Mouse (Mus musculus) c-Kit-positive CD71-positive TER-119-positive erythroid progenitor cells, embryonic 14.5 days (primary cell): ENCODE measurements at regions not wholly inside any gene's neighbourhood (a gene's known extent, or its start where the extent isn't known, plus 50 kb on each side); places are given as distances from the start of the nearest gene placed in this dataset.

Experiments
- DNase-seq: peaks from one replicate; pipeline ENCODE4 v3.0.0-alpha.2; 2013; ENCODE audit warnings: low spot score

DNA sequence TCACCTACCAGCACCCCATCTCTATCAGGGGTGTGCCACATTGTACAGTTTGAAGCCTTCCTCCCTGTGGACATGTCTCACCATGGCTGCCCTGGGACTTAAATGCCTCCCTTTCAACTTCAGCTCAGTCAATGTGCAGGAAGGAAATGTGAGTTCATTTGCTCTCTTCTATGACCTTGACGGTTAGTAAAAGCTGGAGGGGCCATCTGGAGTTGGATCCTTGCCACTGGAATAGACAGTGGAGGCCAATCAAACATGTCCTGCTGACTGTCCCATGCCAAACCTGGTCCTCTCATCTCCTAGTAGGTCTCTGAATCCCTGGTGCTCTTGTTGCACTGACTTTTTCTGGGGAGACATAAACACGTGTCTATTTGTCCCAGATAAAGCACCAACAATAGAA lies 220.2 kb downstream of the Abcc12 start:
- DNase-seq: no peak

DNA sequence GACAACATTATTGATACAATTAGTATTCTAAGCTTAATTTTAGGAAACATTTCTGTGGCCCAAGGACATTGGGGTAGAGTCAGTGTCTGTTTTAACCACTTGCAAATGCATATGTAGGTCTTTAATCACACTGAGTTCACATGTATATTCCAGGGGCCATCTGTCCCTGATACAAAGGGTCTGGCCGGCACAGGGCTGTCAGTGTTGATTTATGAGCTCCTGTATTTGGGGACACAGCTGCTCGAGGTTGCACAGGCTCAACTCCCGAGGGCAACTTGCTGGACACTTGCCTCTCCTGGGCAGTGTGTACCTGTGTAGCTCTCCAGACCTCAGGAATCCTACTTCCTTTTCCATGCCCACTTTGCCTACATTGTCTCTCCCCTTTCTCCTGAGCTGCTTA lies 221.0 kb downstream of the Abcc12 start:
- no peak for DNase-seq

DNA sequence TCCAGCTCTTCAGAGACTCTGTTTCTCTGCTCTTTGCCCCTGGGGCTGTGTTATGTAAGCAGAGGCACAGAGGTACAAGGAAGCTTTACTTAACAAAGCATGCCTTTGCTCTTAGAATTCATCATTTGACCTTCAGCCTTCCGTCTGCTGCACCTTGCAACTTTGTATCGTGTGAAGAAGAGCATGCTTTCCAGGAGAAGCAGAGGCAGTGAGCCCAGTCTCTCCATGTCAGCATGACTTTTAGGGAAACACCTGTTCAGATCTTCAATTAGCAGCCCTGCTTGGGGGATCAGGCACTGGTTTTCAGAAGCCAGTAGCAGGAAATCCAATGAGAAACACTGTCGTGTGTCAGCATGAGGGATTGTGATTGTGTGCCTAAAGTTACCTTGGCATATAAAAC lies 226.7 kb downstream of the Abcc12 start:
- no peak for DNase-seq

- DNase-seq: no peak
Measured at GRCm38 (mm10) chr8:86351545-86352190, 228.8 kb downstream of the Abcc12 start.

GRCm38 (mm10) chr8:86350128-86350527 lies 230.4 kb downstream of the Abcc12 start:
- DNase-seq: no peak

- DNase-seq: no peak
Measured at GRCm38 (mm10) chr8:86342016-86342684, 238.3 kb downstream of the Abcc12 start.

DNA sequence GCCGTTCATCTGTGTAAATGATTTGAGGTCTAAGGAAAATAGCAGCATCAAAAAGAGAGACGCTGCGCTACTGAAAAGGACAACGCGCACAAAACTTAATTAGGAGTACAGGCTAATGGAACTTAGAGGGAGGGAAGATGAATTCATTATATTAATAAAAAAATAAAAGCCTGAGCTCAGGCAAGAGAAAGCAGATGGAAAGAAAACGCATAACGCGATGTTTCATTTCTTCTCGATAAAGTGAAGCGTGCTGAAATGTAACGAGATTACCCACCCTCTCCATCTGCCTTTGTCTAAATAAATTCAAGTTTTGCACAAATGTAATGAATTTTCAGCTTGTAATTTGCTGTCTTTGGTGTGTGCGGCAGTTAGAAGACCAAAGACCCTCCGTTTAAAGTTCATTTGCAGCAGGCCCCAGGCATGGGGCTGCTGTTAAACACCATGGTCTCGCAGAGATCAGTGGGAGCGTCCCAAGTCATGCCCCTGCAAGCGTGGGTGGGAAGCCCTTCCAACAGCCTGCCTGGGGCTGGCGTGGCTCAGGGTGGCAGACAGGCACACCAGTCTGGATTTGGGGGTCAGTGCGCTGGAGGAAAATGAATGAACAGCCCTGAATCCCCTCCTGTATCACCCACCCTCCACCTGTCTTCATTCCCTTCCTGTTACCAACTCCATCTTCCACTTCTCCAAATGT lies 241.8 kb downstream of the Abcc12 start:
- no peak for DNase-seq

- DNase-seq: no peak
Measured at GRCm38 (mm10) chr8:86331383-86331782, 249.1 kb downstream of the Abcc12 start.

- no peak for DNase-seq
Measured at GRCm38 (mm10) chr8:86328626-86329025, 251.9 kb downstream of the Abcc12 start.

DNA sequence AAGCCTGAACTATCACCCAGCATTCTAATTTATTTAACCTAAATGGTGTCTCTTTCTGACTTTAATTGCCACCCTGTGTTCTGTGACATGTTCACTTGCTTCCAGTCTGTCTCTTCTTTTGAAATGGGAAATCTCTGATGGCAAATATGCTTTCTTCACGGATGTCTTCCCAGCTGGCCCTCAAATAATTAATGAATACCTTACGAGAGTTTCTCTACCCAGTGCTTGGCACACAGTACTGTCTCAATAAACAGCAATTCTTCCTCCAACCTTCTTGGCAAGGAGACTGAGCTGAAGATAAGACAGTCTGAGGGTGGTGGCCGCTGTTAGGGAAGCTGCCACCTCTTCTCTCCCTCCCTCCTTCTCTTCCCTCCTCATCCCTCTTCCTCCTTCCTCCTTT lies 252.5 kb downstream of the Abcc12 start:
- no peak for DNase-seq

GRCm38 (mm10) chr8:86325040-86325439 lies 255.4 kb downstream of the Abcc12 start:
- DNase-seq: no peak

DNA sequence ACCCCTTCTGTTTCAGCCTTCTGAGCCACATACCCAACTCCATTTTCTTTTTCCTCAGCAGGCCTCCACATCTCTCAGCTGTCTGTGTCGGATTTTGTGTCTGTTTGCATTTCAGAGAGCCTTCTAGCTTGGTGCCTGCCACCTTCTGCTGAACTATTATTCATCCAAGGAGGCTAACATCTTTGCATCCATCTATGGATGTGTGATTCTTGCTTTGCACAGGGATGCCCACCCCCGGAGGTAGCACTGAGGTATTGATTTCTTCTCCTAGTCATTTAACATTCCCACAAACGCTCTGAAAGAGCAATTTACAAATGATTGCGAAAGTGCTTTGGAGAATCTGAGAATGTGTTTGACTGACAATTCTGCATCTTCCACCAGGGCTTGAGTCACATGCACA lies 255.9 kb downstream of the Abcc12 start:
- DNase-seq: no peak

DNA sequence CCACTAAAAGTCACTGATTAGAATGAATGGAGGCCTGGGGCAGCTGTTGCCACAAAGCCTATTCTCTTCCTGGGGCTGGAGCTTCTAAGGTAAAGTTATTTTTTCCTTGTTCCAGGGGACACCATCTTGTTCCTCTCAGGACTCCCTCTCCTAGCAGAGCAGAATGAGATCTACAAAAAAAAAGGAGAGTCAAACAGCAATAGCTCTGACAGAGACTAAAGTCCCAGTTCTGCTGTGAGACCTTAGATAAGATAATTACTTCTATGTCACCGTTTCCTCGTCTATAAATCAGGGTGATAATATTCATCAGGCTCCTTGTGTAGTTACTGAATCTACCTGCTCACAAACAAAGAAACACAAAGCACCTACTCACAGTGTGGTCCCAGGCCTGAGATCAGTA lies 256.7 kb downstream of the Abcc12 start:
- no peak for DNase-seq

DNA sequence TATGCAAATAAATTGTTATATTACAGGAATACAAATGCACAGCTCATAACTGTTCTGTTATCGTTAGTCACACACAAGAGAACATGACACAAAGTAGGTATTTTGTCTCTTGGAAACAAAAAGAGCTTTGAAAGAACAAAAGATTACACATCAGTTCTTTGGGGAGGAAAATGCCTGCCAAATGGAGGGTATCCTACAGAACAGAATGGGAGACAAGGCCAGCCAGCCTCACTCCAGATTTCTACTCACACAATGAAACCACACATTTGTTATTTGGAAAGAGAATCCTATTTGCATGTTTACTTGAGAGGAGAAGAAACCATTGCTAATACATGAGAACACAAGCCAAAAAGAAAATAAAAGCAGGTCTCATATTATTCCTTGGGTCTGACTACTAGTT lies 258.0 kb downstream of the Abcc12 start:
- no peak for DNase-seq

- DNase-seq: no peak
Measured at GRCm38 (mm10) chr8:86320938-86321337, 259.5 kb downstream of the Abcc12 start.

DNA sequence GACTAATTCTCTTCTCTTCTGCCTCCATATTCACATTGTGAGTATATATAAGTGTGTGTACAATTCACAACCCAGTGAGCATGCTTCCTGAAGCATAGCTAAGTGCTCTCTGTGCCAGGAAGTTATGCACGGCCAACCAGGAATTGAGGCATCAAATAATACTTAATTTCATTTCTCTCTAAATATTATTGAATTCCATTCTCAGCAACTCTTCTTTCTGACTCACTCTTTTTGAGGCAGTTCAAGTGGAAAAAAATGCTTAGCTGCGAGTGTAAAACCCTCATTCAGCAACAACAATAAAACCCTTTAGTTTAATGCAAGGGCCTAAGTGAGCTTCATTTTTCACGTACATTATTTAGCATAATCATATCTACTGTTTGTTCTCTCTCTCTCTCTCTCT lies 262.0 kb downstream of the Abcc12 start:
- no peak for DNase-seq

DNA sequence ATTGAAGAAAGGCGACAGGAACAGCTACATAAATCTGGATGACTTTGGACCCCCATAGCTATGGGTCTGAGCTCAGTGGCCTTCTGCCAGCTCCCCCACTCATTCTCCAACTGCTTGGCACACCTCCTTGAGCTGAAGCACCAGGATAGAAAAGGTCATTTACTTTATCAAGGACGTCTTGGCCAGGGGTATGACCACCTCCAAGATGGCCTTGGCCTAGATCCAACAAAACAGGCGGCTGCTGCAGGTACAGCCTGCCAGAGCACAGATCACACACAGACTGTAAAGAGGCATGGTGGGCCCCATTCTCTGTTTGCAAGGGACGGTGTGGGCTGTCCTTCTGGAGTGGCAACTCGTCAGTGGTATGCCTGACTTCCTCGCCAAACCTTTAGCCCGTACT lies 264.2 kb downstream of the Abcc12 start:
- DNase-seq: no peak

GRCm38 (mm10) chr8:86309460-86309859 lies 271.0 kb downstream of the Abcc12 start:
- no peak for DNase-seq

DNA sequence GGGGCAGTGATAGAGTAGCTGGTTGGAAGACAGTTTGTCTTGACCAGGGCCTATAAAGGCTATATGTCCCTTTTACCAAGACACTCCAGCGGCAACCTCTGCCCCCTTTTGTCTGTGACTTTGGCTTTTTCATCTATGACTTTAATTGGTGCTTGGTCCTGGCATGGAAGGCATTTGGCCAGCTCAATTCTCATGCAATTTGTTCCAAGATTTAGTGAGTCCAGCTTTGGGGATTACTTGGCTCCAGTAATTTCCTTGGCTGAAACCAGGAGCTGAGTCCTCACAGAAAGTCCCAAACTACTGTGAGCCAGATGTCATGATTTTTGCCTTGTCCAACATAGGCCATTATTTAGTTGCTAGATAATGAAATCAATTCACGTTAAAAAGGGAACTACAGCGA lies 273.1 kb downstream of the Abcc12 start:
- DNase-seq: no peak

DNA sequence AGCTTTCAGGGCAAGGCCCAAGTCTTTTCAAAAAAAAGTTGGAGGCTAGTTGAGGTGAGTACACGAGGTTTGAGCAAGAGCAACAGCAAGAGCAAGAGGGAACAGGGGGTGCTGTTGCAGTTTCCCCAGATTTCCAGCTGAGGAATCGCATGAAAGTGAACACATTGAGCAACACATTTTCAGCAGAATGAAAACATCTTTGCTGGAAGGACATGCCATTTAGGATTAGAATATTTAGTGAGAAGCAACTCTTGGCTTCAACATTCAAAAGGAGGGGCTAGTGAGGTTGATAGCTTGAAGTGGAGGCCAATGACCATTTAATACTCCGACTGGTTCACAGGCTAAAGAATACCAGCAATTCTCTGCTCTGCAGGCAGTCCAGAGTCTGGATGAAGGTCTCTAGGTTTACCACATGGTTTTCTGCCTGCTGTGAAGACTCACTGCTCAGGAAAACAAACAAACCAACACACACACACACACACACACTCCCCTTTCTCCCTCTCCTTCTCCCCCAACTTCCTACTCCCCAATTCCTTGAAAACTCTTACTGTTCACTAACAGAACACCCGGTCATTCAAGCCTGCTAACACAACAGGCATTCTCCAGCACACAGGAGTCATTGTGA lies 278.5 kb downstream of the Abcc12 start:
- DNase-seq: no peak

GRCm38 (mm10) chr8:86288713-86289384 lies 291.6 kb downstream of the Abcc12 start:
- no peak for DNase-seq

GRCm38 (mm10) chr8:86282922-86283321 lies 297.6 kb downstream of the Abcc12 start:
- DNase-seq: no peak
